Mouse (Mus musculus) liver, embryonic 14.5 days (tissue): Measurements from ENCODE around the gene Slc5a3. TPM values are rescaled to one million over a fixed set of nuclear protein-coding genes. Genes with fewer than 3 reads are reported as not detected.

Experiments
- ATAC-seq: fragments of 200-750 bp; cut with Nextera tagmentation; 2 replicates; pipeline ENCODE4 v1.8.0; 2017; ENCODE audit warnings: moderate number of reproducible peaks, mild to moderate bottlenecking, moderate library complexity; ENCODE audit not compliant: insufficient read depth
- DNase-seq, 3 experiments: peaks; one replicate each; pipeline ENCODE4 v3.0.0-alpha.2; 2012 to 2013; ENCODE audit warnings: low read depth in 3 of 3, low spot score in 3 of 3
- H3K27ac ChIP-seq: fragments of 300-500 bp; sonication (generic); 2 replicates; pipeline ENCODE4 v1.5.1; 2014; ENCODE audit warnings: moderate library complexity, mild to moderate bottlenecking, control low read depth, inconsistent platforms
- H3K27me3 ChIP-seq: fragments of 300-500 bp; sonication (generic); 2 replicates; pipeline ENCODE4 v1.6.1; 2014; ENCODE audit warnings: mild to moderate bottlenecking, low read length, moderate library complexity; ENCODE audit not compliant: control insufficient read depth, insufficient read depth
- H3K36me3 ChIP-seq: fragments of 300-500 bp; sonication (generic); replicated peaks from 2 replicates; pipeline ENCODE4 v1.6.1; 2014; ENCODE audit warnings: low read depth; ENCODE audit not compliant: control insufficient read depth, insufficient read depth
- H3K4me1 ChIP-seq, 2 experiments: fragments of 200-500 bp in 1 of 2; fragments of 300-500 bp in 1 of 2; sonication (generic) in 1 of 2; replicated peaks; 2 replicates each; pipeline ENCODE4 v1.6.1; 2012 to 2014; ENCODE audit warnings: antibody characterized with exemption in 1 of 2, inconsistent platforms in 1 of 2, low read length in 1 of 2; ENCODE audit not compliant: control insufficient read depth in 2 of 2, insufficient read depth in 2 of 2
- H3K4me2 ChIP-seq: fragments of 300-500 bp; sonication (generic); 2 replicates; pipeline ENCODE4 v1.6.1; 2014; ENCODE audit warnings: low read depth, mild to moderate bottlenecking, control low read depth, moderate library complexity
- H3K4me3 ChIP-seq, 2 experiments: fragments of 200-500 bp in 1 of 2; fragments of 300-500 bp in 1 of 2; sonication (generic) in 1 of 2; 2 replicates each; pipeline ENCODE4 v1.5.1; 2012 to 2014; ENCODE audit warnings: low read depth in 2 of 2, low read length in 2 of 2, mild to moderate bottlenecking in 2 of 2, control low read depth in 1 of 2, inconsistent platforms in 1 of 2, moderate library complexity in 1 of 2; ENCODE audit not compliant: insufficient read depth in 1 of 2
- H3K9ac ChIP-seq: fragments of 300-500 bp; sonication (generic); replicated peaks from 2 replicates; pipeline ENCODE4 v1.6.1; 2014; ENCODE audit warnings: mild to moderate bottlenecking, control low read depth, moderate library complexity
- H3K9me3 ChIP-seq: fragments of 300-500 bp; sonication (generic); 2 replicates; pipeline ENCODE4 v1.6.1; 2016; ENCODE audit warnings: low read length, mixed read lengths; ENCODE audit not compliant: control insufficient read depth
- CTCF ChIP-seq: IDR thresholded peaks from 2 replicates; pipeline ENCODE4 v1.5.1; 2016; ENCODE audit warnings: antibody characterized with exemption, low read depth, control low read depth
- EP300 ChIP-seq: IDR thresholded peaks from 2 replicates; pipeline ENCODE4 v1.6.1; 2016; ENCODE audit warnings: antibody characterized with exemption, low read depth
- WGBS: fragments of 180-500 bp; shearing (Covaris S2); extraction: QIAGEN DNeasy Blood & Tissue Kit; methylation state at CpG from one replicate; pipeline ENCODE4 v1.1.7; 2014; ENCODE audit not compliant: insufficient replicate concordance; 5-methylcytosine and 5-hydroxymethylcytosine counted together
- polyA plus RNA-seq, 2 experiments: library from polyadenylated mRNA; depleted of rRNA in 1 of 2; stranded (reverse) in 1 of 2; unstranded in 1 of 2; fragments of >200 nt; fragmentation: Nextera tagmentation in 1 of 2; extraction: Ambion mirVana in 1 of 2; gene quantifications; 2 replicates each; pipeline versions ENCODE4 v1.2.1 to v1.2.3; 2012 to 2014

Gene Slc5a3
- polyA plus RNA-seq, 2 experiments = 0.44 to 0.70 TPM

DNA sequence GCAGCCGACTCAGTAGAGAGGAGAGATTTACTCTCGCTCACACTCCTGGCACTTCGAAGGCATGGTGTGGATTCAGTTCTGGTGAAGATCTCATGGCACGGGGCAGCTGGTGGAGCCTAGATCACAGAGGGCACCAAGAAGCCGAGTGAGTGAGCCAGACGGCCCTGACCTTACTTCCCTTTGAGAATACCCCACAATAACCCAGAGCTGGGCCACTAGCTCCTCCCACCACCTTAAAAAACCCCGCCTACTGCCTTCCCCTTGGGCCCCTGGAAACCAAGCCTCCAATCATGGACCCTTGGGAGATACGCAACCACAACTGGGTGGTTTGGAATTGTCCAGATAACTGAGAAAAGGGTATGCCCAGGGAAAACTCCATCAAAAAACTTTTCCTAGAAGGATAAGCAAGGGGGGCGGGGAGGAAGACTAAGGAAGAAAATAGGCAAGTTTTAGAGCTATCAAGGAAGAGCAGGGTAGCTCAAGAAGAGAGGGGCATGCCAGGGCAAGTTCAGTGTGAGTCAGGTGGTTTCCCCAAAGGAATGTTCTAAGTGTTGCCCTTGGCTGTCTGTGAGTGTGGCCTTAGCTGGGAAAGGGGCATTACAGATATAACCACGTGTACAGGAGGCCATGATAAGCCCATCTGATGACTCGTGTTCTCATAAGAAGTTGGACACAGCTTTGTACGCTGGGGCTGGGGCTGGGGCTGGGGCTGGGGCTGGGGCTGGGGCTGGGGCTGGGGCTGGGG, 36.3 kb upstream of the Slc5a3 start:
- no peak overlapping the region for H3K27ac ChIP-seq
- no peak for DNase-seq
- no peaks in the 10 kb centered on the region for H3K36me3 ChIP-seq
- no peak for ATAC-seq
- TF ChIP-seq CTCF (no peak), EP300 (no peak)
- H3K4me1 ChIP-seq = peaks cover 0 to 14% of the 10 kb centered on the region in 2 experiments; a peak in 2 of 4 replicates
- H3K27me3 ChIP-seq = no peaks in the 10 kb centered on the region
- H3K9ac ChIP-seq = no peak overlapping the region
- no peak overlapping the region for H3K4me3 ChIP-seq
- no peaks in the 10 kb centered on the region for H3K9me3 ChIP-seq
- H3K4me2 ChIP-seq = no peak overlapping the region
- WGBS = 39% methylated on average over 12 of the region's 12 CpGs

DNA sequence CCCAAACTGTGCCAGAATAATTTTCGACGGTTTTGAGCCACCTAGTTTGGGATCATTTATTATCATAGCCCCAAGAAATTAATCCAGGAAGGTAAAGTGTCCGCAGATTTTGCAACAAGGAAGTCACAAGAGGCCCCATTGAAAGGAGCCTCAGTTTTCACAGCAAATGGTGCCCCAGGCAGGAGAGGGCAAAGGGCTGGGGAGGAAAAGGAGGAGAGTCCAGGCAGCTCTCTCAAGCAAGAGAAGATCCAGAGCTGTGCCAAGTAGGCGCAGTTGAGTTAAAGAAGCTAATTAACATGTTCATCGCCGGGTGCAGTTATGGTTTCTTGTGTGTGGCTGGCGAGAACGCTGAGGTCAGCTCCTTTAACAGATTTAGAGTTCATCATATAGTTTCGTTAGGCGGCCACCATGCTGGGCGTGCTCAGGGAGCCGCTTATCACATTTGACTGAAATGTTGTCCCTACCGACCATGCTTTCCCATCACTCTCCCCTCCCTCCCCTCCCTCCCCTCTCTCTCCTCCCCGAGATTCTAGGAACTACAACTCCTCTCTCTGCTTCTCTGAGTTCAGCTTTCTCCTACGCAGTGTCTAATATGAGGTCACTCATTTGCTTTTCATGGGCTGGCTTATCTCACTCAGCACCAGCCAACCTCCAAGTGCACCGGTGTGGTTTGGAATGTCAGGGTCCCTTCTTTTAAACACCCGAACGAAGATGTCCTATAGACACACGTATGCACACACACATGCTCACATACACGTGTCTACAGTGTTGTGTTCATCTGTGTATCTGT, 35.4 kb upstream of the Slc5a3 start:
- DNase-seq (no peak), ATAC-seq (no peak)
- Histone ChIP-seq H3K9me3 (no peaks in the 10 kb centered on the region), H3K4me2 (no peak overlapping the region), H3K4me1 (peaks cover 0 to 14% of the 10 kb centered on the region in 2 experiments; a peak in 2 of 4 replicates), H3K9ac (no peak overlapping the region), H3K36me3 (no peaks in the 10 kb centered on the region), H3K27me3 (no peaks in the 10 kb centered on the region), H3K4me3 (no peak overlapping the region), H3K27ac (no peak overlapping the region)
- TF ChIP-seq EP300 (no peak), CTCF (no peak)
- WGBS = 42% methylated on average over 20 of the region's 20 CpGs

DNA sequence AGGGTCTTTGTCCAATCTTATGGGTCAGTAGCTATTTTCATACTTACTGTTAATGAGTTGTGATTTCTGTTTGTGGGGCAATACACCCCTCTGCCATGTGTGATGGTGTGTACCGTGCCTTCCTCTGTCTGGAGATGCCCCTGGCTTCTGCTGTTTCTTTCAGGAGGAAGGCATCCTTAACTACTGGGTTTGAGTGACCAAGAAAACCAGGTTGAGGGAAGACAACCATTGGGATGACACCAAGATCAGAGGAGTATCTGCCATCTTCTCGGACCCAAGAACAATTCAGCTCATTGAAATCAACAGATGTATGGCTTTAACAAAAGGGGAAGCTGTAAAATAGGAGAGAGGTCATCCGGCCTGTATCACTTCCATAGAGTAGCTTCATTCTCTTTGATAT, 24.8 kb upstream of the Slc5a3 start:
- Histone ChIP-seq H3K36me3 (no peaks in the 10 kb centered on the region), H3K27ac (no peak overlapping the region), H3K4me2 (no peak overlapping the region), H3K27me3 (no peaks in the 10 kb centered on the region), H3K4me3 (no peak overlapping the region), H3K4me1 (no peaks in the 10 kb centered on the region), H3K9ac (no peak overlapping the region), H3K9me3 (no peaks in the 10 kb centered on the region)
- no peak for ATAC-seq
- 55% methylated on average over 3 of the region's 3 CpGs for WGBS
- TF ChIP-seq CTCF (no peak), EP300 (no peak)
- DNase-seq = no peak

DNA sequence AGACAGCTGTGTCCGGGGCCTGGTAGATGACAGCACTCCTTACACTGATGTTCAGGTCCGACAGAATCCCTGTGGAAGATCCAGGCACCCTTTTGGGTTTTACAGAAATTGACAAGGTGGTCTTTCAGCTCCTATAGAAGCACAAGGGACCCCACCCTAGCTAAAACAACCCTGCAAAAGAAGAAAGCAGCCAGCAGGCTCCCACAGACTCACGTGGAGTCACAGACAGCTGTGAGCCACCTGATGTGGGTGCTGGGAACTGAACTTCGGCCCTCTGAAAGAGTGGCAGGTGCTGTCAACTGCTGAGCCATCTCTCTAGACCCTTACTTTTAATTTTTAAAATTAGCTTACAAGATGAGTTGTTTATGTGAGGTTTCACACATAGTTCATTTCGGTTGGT, 23.4 kb upstream of the Slc5a3 start:
- Histone ChIP-seq H3K36me3 (no peaks in the 10 kb centered on the region), H3K27ac (no peak overlapping the region), H3K4me3 (no peak overlapping the region), H3K4me1 (no peaks in the 10 kb centered on the region), H3K9ac (no peak overlapping the region), H3K4me2 (no peak overlapping the region), H3K27me3 (no peaks in the 10 kb centered on the region), H3K9me3 (no peaks in the 10 kb centered on the region)
- no peak for TF ChIP-seq CTCF
- no peak for TF ChIP-seq EP300
- no peak for ATAC-seq
- 57% methylated on average over 5 of the region's 5 CpGs for WGBS
- no peak for DNase-seq

DNA sequence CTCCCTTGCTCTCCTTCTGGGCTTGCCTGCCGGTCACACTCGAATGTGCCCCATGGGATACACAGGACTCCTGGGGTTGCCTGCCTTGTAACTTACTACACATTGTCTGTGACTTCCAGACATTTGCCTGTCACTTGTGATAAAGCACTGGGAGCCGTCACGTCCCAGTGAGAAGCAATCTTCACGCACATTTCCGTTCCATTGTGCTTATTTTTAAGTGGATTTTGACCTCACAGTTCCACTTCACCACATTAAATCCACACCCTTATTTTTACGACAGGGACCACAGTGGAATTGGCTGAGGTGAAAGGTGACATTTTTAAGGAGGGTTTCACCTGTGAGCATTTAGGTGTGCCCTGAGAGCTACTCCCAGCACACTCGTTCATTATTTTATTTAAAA, 21.4 kb upstream of the Slc5a3 start:
- Histone ChIP-seq H3K9ac (no peak overlapping the region), H3K9me3 (no peaks in the 10 kb centered on the region), H3K36me3 (no peaks in the 10 kb centered on the region), H3K27ac (no peak overlapping the region), H3K4me1 (no peaks in the 10 kb centered on the region), H3K27me3 (no peaks in the 10 kb centered on the region), H3K4me3 (no peak overlapping the region), H3K4me2 (no peak overlapping the region)
- WGBS = 43% methylated on average over 8 of the region's 8 CpGs
- ATAC-seq (no peak), DNase-seq (no peak)
- no peak for TF ChIP-seq EP300
- TF ChIP-seq CTCF = no peak
